Mouse (Mus musculus): ENCODE measurements around the gene Tnfrsf17. TPM values are rescaled to one million over a fixed set of nuclear protein-coding genes. Genes with fewer than 3 reads are reported as not detected.
"Not testable (repeated sequence)": the region's sequence is repeated elsewhere in the genome, so short reads cannot be mapped to it uniquely, and the experiment has no call there.

The Tnfrsf17 gene
- total and polyA plus RNA-seq, 3 experiments, result 0.17 to 0.42 TPM; not detected in 1

DNA sequence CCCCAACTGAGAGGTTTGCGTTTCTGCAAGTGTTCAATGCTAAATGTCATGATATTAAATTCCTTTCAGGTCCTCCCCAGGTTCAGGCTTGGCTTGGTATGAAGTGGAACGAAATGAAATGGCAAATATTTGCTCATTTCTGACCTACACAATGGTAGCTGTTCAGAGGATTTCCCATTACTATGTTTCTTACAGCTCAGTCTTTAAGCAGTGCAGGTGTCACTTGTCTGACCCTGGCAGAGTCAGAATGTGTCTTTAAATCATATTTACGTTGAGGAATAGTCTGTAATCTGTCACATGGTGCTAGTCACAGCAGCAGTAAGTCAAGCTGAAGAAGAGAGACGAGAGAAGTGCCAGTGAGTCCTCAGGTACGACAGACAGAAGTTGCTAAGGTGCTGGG is 45.6 kb downstream of the Tnfrsf17 start:
- TF ChIP-seq JUN (IDR thresholded peaks at IDR 0.05; ENCODE audit: insufficient read depth, low read depth, low read length) (no peak), IRF4 (IDR thresholded peaks at IDR 0.05; ENCODE audit: low read depth, low read length) (no peak), NRF1 (IDR thresholded peaks at IDR 0.05; ENCODE audit: low read depth, low read length) (no peak), POLR2A (IDR thresholded peaks at IDR 0.05; ENCODE audit: low read depth, low read length) (no peak), MAX (IDR thresholded peaks at IDR 0.05; ENCODE audit: low read length) (no peak), USF2 (conservative IDR thresholded peaks at IDR 0.05; ENCODE audit: low read depth, low read length) (no peak), TBP (conservative IDR thresholded peaks at IDR 0.05; ENCODE audit: low read depth, low read length) (no peak), CHD2 (IDR thresholded peaks at IDR 0.05; ENCODE audit: low read length) (no peak), ZC3H11A (IDR thresholded peaks at IDR 0.05; ENCODE audit: low read depth, low read length) (no peak), PAX5 (IDR thresholded peaks at IDR 0.05; ENCODE audit: low read length) (no peak), ZNF384 (IDR thresholded peaks at IDR 0.05; ENCODE audit: low read depth, low read length) (no peak)
- H3K9me3 ChIP-seq (replicated peaks; ENCODE audit: low read length), result no peaks in the 10 kb centered on the region
- dilution Hi-C loops (cut with MboI; ENCODE audit: extremely low pct_ligation_motif_present, extremely low pct_unique_long_range_greater_than_20kb, low sequenced_read_pairs) (no loop called here), in situ Hi-C loops (cut with MboI; ENCODE audit: low pct_ligation_motif_present, low pct_unique_long_range_greater_than_20kb, low sequenced_read_pairs) (no loop called here)
- DNase-seq (ENCODE audit: extremely low read depth), result no peak
- H3K9ac ChIP-seq (ENCODE audit: insufficient read depth, low read depth), result no peak overlapping the region
- H3K27ac ChIP-seq (ENCODE audit: insufficient read depth, low read depth), result no peak overlapping the region
- no peaks in the 10 kb centered on the region for H3K27me3 ChIP-seq (replicated peaks)
- no peak overlapping the region for H3K4me2 ChIP-seq (ENCODE audit: insufficient read depth, low read depth, poor library complexity, severe bottlenecking)
- H3K4me1 ChIP-seq (ENCODE audit: control insufficient read depth in 1 of 2, insufficient read depth in 2 of 2), result no peaks in the 10 kb centered on the region
- no peaks in the 10 kb centered on the region for H3K79me2 ChIP-seq (replicated peaks; ENCODE audit: control insufficient read depth, extremely low read depth, insufficient read depth, poor library complexity, severe bottlenecking)
- no peaks in the 10 kb centered on the region for H3K36me3 ChIP-seq (replicated peaks in 1 of 2; ENCODE audit: control insufficient read depth in 1 of 2, insufficient read depth in 1 of 2, low read length in 1 of 2)
- H3K4me3 ChIP-seq (replicated peaks in 1 of 3; ENCODE audit: low read depth in 2 of 3, low read length in 2 of 3, poor library complexity in 1 of 3), result no peak overlapping the region

DNA sequence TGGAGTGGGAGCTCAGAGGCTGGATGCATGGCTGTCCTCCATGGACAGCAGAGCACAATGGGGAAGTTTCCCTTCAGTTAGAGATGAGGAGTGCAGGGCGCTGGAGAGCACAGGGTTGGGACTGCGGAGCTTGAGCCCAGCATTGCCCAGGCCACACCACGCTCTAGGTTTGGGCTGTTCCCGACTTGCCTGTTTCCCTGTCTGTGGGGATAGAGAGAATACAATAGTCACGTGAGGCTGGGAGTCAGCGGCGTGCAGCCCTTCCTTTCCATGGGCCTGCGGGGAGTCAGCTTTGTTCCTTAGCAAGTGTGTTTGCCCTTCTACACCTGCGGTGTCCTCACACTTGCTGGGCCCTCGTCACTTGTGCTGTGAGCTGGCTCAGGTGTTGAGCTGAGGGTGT is 46.3 kb downstream of the Tnfrsf17 start:
- TF ChIP-seq SMC3 (IDR thresholded peaks at IDR 0.05; ENCODE audit: low read depth, low read length), result no peak
- no peak for TF ChIP-seq USF2 (conservative IDR thresholded peaks at IDR 0.05; ENCODE audit: low read depth, low read length)
- TF ChIP-seq POLR2AphosphoS2 (IDR thresholded peaks at IDR 0.05; ENCODE audit: low read depth, low read length), result no peak
- no peak for TF ChIP-seq CHD1 (IDR thresholded peaks at IDR 0.05; ENCODE audit: low read depth, low read length)
- no peak for TF ChIP-seq MEF2A (IDR thresholded peaks at IDR 0.05; ENCODE audit: borderline replicate concordance, low read depth, low read length)
- TF ChIP-seq HCFC1 (IDR thresholded peaks at IDR 0.05; ENCODE audit: low read depth, low read length), result no peak
- TF ChIP-seq CHD2 (IDR thresholded peaks at IDR 0.05; ENCODE audit: low read length), result no peak
- TF ChIP-seq MAZ (IDR thresholded peaks at IDR 0.05; ENCODE audit: low read depth, low read length), result no peak
- TF ChIP-seq UBTF (IDR thresholded peaks at IDR 0.05; ENCODE audit: low read depth, low read length), result no peak
- H3K9ac ChIP-seq (ENCODE audit: insufficient read depth, low read depth), result no peak overlapping the region
- dilution Hi-C loops (cut with MboI; ENCODE audit: extremely low pct_ligation_motif_present, extremely low pct_unique_long_range_greater_than_20kb, low sequenced_read_pairs), result no loop called here
- H3K79me2 ChIP-seq (replicated peaks; ENCODE audit: control insufficient read depth, extremely low read depth, insufficient read depth, poor library complexity, severe bottlenecking), result no peaks in the 10 kb centered on the region
- DNase-seq (ENCODE audit: extremely low read depth), result no peak
- in situ Hi-C loops (cut with MboI; ENCODE audit: low pct_ligation_motif_present, low pct_unique_long_range_greater_than_20kb, low sequenced_read_pairs), result no loop called here
- no peak overlapping the region for H3K4me2 ChIP-seq (ENCODE audit: insufficient read depth, low read depth, poor library complexity, severe bottlenecking)
- H3K4me1 ChIP-seq (ENCODE audit: control insufficient read depth in 1 of 2, insufficient read depth in 2 of 2), result no peaks in the 10 kb centered on the region; a peak in 1 of 4 replicates
- H3K9me3 ChIP-seq (replicated peaks; ENCODE audit: low read length), result no peaks in the 10 kb centered on the region
- H3K27ac ChIP-seq (ENCODE audit: insufficient read depth, low read depth), result no peak overlapping the region
- H3K4me3 ChIP-seq (replicated peaks in 1 of 3; ENCODE audit: low read depth in 2 of 3, low read length in 2 of 3, poor library complexity in 1 of 3), result no peak overlapping the region
- no peaks in the 10 kb centered on the region for H3K36me3 ChIP-seq (replicated peaks in 1 of 2; ENCODE audit: control insufficient read depth in 1 of 2, insufficient read depth in 1 of 2, low read length in 1 of 2)
- no peaks in the 10 kb centered on the region for H3K27me3 ChIP-seq (replicated peaks)

DNA sequence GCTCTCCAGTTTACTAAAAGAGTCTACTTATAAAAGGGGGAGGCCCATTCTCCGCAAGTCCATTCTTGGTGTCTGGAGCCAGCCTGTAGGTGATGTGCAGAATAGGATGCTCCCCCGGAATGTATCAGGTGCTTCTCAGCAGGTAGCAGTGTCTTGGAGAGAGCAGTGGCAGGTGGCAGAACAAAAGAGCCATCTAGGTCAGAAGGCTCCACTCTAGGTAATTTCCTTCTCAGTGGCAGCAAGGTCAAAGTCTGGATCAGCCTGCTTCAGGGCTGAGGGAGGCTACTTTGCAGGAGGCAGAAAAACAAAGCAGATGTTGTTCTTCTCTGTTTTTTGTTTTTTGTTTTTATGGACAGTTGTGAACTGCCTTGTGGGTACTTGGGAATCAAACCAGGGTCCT is 47.0 kb downstream of the Tnfrsf17 start:
- H3K9me3 ChIP-seq (replicated peaks; ENCODE audit: low read length); H3K4me2 ChIP-seq (ENCODE audit: insufficient read depth, low read depth, poor library complexity, severe bottlenecking); H3K79me2 ChIP-seq (replicated peaks; ENCODE audit: control insufficient read depth, extremely low read depth, insufficient read depth, poor library complexity, severe bottlenecking); H3K27ac ChIP-seq (ENCODE audit: insufficient read depth, low read depth); dilution Hi-C loops (cut with MboI; ENCODE audit: extremely low pct_ligation_motif_present, extremely low pct_unique_long_range_greater_than_20kb, low sequenced_read_pairs); DNase-seq (ENCODE audit: extremely low read depth); H3K4me1 ChIP-seq (ENCODE audit: control insufficient read depth in 1 of 2, insufficient read depth in 2 of 2); H3K4me3 ChIP-seq (replicated peaks in 1 of 3; ENCODE audit: low read depth in 2 of 3, low read length in 2 of 3, poor library complexity in 1 of 3); H3K27me3 ChIP-seq (replicated peaks); in situ Hi-C loops (cut with MboI; ENCODE audit: low pct_ligation_motif_present, low pct_unique_long_range_greater_than_20kb, low sequenced_read_pairs); H3K36me3 ChIP-seq (replicated peaks in 1 of 2; ENCODE audit: control insufficient read depth in 1 of 2, insufficient read depth in 1 of 2, low read length in 1 of 2); H3K9ac ChIP-seq (ENCODE audit: insufficient read depth, low read depth): not testable (repeated sequence)

Measured in CH12.LX (cell line).